Mouse (Mus musculus) heart, postnatal 0 days (tissue): ENCODE results near the gene B4galnt1. TPM values are rescaled to one million over a fixed set of nuclear protein-coding genes. Genes with fewer than 3 reads are reported as not detected.

Experiments used
- ATAC-seq: fragments of 200-750 bp; cut with Nextera tagmentation; 2 replicates; pipeline ENCODE4 v1.8.0; 2017; ENCODE audit warnings: low read depth, moderate number of reproducible peaks, moderate library complexity; ENCODE audit not compliant: insufficient read depth
- DNase-seq: peaks from one replicate; pipeline ENCODE4 v3.0.0-alpha.2; 2016; ENCODE audit warnings: low spot score
- H3K27ac ChIP-seq: fragments of 300-500 bp; sonication (generic); 2 replicates; pipeline ENCODE4 v1.5.1; 2014; ENCODE audit warnings: low read depth, mild to moderate bottlenecking
- H3K27me3 ChIP-seq: fragments of 300-500 bp; sonication (generic); 2 replicates; pipeline ENCODE4 v1.6.1; 2014; ENCODE audit warnings: low read length, mixed read lengths; ENCODE audit not compliant: control insufficient read depth, insufficient read depth
- H3K36me3 ChIP-seq: fragments of 300-500 bp; sonication (generic); replicated peaks from 2 replicates; pipeline ENCODE4 v1.6.1; 2014; ENCODE audit warnings: low read length, mixed read lengths; ENCODE audit not compliant: control insufficient read depth, insufficient read depth
- H3K4me1 ChIP-seq: fragments of 300-500 bp; sonication (generic); 2 replicates; pipeline ENCODE4 v1.6.1; 2014; ENCODE audit warnings: antibody characterized with exemption; ENCODE audit not compliant: control insufficient read depth, insufficient read depth
- H3K4me2 ChIP-seq: fragments of 300-500 bp; sonication (generic); 2 replicates; pipeline ENCODE4 v1.6.1; 2014; ENCODE audit warnings: low read depth, mild to moderate bottlenecking, low read length, moderate library complexity
- H3K4me3 ChIP-seq: fragments of 300-500 bp; sonication (generic); 2 replicates; pipeline ENCODE4 v1.5.1; 2014; ENCODE audit warnings: low read depth, low read length
- H3K9ac ChIP-seq: fragments of 300-500 bp; sonication (generic); replicated peaks from 2 replicates; pipeline ENCODE4 v1.6.1; 2014; ENCODE audit warnings: low read depth, low read length, mixed read lengths
- H3K9me3 ChIP-seq: fragments of 300-500 bp; sonication (generic); replicated peaks from 2 replicates; pipeline ENCODE4 v1.6.1; 2016; ENCODE audit warnings: low read length; ENCODE audit not compliant: control insufficient read depth
- CTCF ChIP-seq: IDR thresholded peaks from 2 replicates; pipeline ENCODE4 v1.5.1; 2016; ENCODE audit warnings: antibody characterized with exemption, control low read depth, low read depth
- EP300 ChIP-seq: IDR thresholded peaks from 2 replicates; pipeline ENCODE4 v1.6.1; 2016; ENCODE audit warnings: antibody characterized with exemption, low read depth
- WGBS: fragments of 180-500 bp; shearing (Covaris S2); extraction: QIAGEN DNeasy Blood & Tissue Kit; methylation state at CpG from one replicate; pipeline ENCODE4 v1.1.7; 2014; 5-methylcytosine and 5-hydroxymethylcytosine counted together
- polyA plus RNA-seq: library from polyadenylated mRNA; unstranded; fragments of >200 nt; fragmentation: Nextera tagmentation; extraction: Ambion mirVana; gene quantifications from 2 replicates; pipeline ENCODE4 v1.2.1, GENCODE M21; 2015
- total RNA-seq: library from RNA; depleted of rRNA; stranded (reverse); fragments of >200 nt; gene quantifications from 2 replicates; pipeline ENCODE4 v1.2.3, GENCODE M21; 2014; ENCODE audit warnings: low replicate concordance

B4galnt1 gene
- total and polyA plus RNA-seq, 2 experiments from 2014 or later = 0.72 to 2.3 TPM

DNA sequence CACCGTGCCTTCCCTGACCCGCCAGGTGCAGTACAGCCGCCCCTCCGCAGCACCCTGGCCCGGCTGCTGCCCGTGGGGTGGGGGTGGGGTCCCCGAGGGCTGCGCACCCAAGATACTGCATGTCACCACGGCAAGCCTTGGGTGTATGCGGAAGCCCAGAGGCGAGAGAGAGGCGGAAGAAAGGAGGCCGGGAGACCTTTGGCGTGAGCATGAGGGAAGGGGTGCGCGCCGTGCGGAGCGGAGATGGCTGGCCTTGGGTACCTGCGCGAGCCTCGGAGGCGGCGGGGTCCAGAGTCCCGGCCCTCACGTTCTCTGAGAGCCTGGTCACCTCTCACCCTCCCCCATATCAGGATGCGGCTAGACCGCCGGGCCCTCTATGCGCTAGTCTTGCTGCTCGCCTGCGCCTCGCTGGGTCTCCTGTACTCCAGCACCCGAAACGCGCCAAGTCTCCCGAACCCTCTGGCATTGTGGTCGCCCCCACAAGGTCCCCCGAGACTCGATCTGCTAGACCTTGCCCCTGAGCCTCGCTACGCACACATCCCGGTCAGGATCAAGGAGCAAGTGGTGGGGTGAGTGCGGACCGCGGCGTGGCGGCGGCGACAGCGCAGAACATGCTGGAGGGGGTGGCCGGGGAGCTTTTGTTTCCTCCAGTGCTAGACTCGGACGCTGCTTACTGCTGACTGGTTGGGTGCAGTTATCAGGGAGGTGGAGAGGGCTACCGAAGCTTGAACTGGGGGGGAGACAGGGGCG is 804 bp downstream of the B4galnt1 start:
- under 1% methylated on average over 53 of the region's 56 CpGs for WGBS
- no peaks in the 10 kb centered on the region for H3K36me3 ChIP-seq
- H3K27ac ChIP-seq = no peak overlapping the region
- TF ChIP-seq CTCF (no peak), EP300 (no peak)
- H3K9me3 ChIP-seq = no peaks in the 10 kb centered on the region
- peaks cover 6% of the 10 kb centered on the region for H3K4me1 ChIP-seq
- H3K9ac ChIP-seq = peak overlapping the region; percentile 43; the same call in 1 of the 2 replicates
- peak overlapping the region; percentile 50 for H3K4me3 ChIP-seq
- DNase-seq (no peak), ATAC-seq (peak; percentile 24; the same call in 1 of the 2 replicates)
- peaks cover 78% of the 10 kb centered on the region for H3K27me3 ChIP-seq
- peak overlapping the region; percentile 92 for H3K4me2 ChIP-seq

DNA sequence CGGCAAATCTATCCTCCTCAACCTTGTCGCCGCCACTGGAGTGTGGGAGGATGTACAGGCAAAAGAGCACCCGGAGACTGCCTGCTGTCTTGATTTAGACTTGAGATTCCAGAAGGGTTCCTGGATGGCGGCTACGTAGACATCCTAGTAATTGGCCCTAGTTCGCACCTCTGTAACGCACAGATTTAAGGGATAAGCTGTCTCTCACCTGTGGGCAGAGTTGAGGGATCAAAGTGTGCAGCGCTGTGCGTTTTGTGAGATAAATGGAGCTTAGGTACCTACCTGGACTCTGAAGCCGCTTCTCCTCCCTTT is 1.3 kb downstream of the B4galnt1 start:
- Histone ChIP-seq H3K4me3 (peak overlapping the region; percentile 50), H3K9ac (no peak overlapping the region), H3K4me1 (peaks cover 6% of the 10 kb centered on the region), H3K27me3 (peaks cover 80% of the 10 kb centered on the region), H3K36me3 (no peaks in the 10 kb centered on the region), H3K27ac (no peak overlapping the region), H3K9me3 (no peaks in the 10 kb centered on the region), H3K4me2 (peak overlapping the region; percentile 92)
- WGBS = 6% methylated on average over 11 of the region's 11 CpGs
- DNase-seq = no peak
- TF ChIP-seq EP300 = no peak
- no peak for TF ChIP-seq CTCF
- no peak for ATAC-seq

- Histone ChIP-seq H3K9me3 (no peaks in the 10 kb centered on the region), H3K27ac (no peak overlapping the region), H3K4me1 (peaks cover 6% of the 10 kb centered on the region), H3K4me3 (peak overlapping the region; percentile 50; the same call in 1 of the 2 replicates), H3K4me2 (peak overlapping the region; percentile 92; the same call in 1 of the 2 replicates), H3K36me3 (no peaks in the 10 kb centered on the region), H3K9ac (no peak overlapping the region), H3K27me3 (peaks cover 86% of the 10 kb centered on the region)
- 31% methylated on average over 15 of the region's 15 CpGs for WGBS
- DNase-seq = no peak
- no peak for ATAC-seq
- TF ChIP-seq EP300 = no peak
- TF ChIP-seq CTCF = no peak
Observed at GRCm38 (mm10) chr10:127166771-127167613, 2.0 kb downstream of the B4galnt1 start.

GRCm38 (mm10) chr10:127167614-127168192 is 2.7 kb downstream of the B4galnt1 start:
- H3K9ac ChIP-seq = no peak overlapping the region
- H3K4me1 ChIP-seq = peaks cover 6% of the 10 kb centered on the region
- no peak overlapping the region for H3K27ac ChIP-seq
- H3K4me2 ChIP-seq = no peak overlapping the region
- H3K36me3 ChIP-seq = no peaks in the 10 kb centered on the region
- WGBS = 27% methylated on average over 10 of the region's 10 CpGs
- H3K4me3 ChIP-seq = no peak overlapping the region
- peaks cover 89% of the 10 kb centered on the region for H3K27me3 ChIP-seq
- TF ChIP-seq CTCF (no peak), EP300 (no peak)
- DNase-seq = no peak
- ATAC-seq = no peak
- H3K9me3 ChIP-seq = no peaks in the 10 kb centered on the region

- no peak overlapping the region for H3K9ac ChIP-seq
- H3K4me3 ChIP-seq = peak overlapping the region; percentile 25
- TF ChIP-seq CTCF (peak; percentile 31; the same call in 1 of the 2 replicates), EP300 (no peak)
- H3K27me3 ChIP-seq = peaks cover 85% of the 10 kb centered on the region
- peak overlapping the region; percentile 48 for H3K4me2 ChIP-seq
- no peak overlapping the region for H3K27ac ChIP-seq
- no peaks in the 10 kb centered on the region for H3K9me3 ChIP-seq
- no peak for DNase-seq
- WGBS = 4% methylated on average over 22 of the region's 22 CpGs
- no peaks in the 10 kb centered on the region for H3K36me3 ChIP-seq
- no peak for ATAC-seq
- peaks cover 6% of the 10 kb centered on the region for H3K4me1 ChIP-seq
Observed at GRCm38 (mm10) chr10:127170002-127170401, 5.0 kb downstream of the B4galnt1 start.
